Mouse (Mus musculus): ENCODE data around the gene Ifna14. TPM values are rescaled to one million over a fixed set of nuclear protein-coding genes. Genes with fewer than 3 reads are reported as not detected.

Gene Ifna14
- polyA plus RNA-seq (2014; fragmentation: Illumina TruSeq; extraction: RNeasy Lipid Tissue Mini Kit (QIAGEN cat#74804); ENCODE audit: insufficient read depth, low read depth, low replicate concordance) = not detected

GRCm38 (mm10) chr4:88571698-88572097, at the start of gene Ifna14:
Gene Ifna14 (minus strand): TSS chr4:88571798.

DNA sequence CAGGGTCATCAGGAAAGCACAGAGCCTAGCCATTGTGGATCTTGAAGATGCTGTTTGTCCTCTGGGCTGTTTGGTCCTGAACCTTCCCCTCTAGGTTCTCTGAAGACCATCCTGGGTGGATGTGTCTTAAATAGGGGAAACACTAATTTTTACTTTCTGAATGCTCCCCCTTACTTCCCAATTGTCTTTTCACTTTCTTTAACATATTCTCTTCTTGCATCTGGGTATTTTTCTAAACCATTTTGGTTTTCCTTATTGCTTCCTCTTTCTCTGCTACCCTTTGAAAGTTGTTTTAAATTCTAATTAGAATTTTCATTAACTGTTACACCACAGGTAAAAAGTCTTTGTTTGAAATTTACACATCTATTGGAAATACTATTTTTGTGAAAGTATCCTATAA, 31.7 kb upstream of the Ifna14 start, which contains the start of gene Ifna12:
TSS of gene Ifna12 (minus strand) at position 101 of the 400 bp plus-strand sequence.

GRCm38 (mm10) chr4:88592285-88592684, 20.7 kb upstream of the Ifna14 start, which contains the start of gene Ifna9:
Gene Ifna9 (minus strand): TSS chr4:88592385.

DNA sequence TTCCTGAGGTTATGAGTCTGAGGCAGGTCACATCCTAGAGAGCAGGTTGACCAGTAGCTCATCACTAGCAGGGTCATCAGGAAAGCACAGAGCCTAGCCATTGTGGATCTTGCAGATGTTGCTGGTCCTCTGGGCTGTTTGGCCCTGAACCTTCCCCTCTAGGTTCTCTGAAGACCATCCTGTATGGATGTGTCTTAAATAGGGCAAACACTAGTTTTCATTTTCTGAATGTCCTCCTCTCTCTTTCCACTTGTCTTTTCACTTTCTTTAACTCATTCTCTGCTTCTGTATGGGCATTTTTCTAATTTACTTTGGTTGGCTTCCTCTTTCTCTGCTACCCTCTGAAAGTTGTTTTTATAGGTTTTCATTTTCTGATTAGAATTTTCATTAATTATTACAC, 13.5 kb downstream of the Ifna14 start, which contains the start of gene Ifna15:
TSS of gene Ifna15 (minus strand) at position 101 of the 400 bp plus-strand sequence.

GRCm38 (mm10) chr4:88522674-88523073, 48.9 kb downstream of the Ifna14 start, which contains the start of gene Ifnb1:
Gene Ifnb1 (minus strand): TSS chr4:88522774.

Other genes starting within 250 kb of the Ifna14 start
- gene Hacd4, start 132.9 kb downstream of the Ifna14 start, polyA plus RNA-seq (2014; fragmentation: Illumina TruSeq; extraction: RNeasy Lipid Tissue Mini Kit (QIAGEN cat#74804); ENCODE audit: insufficient read depth, low read depth, low replicate concordance) = 5.1 TPM
- gene Ifnb1, start 49.0 kb downstream of the Ifna14 start, polyA plus RNA-seq (2014; fragmentation: Illumina TruSeq; extraction: RNeasy Lipid Tissue Mini Kit (QIAGEN cat#74804); ENCODE audit: insufficient read depth, low read depth, low replicate concordance) = not detected
- gene Ifna15, start 13.6 kb downstream of the Ifna14 start, polyA plus RNA-seq (2014; fragmentation: Illumina TruSeq; extraction: RNeasy Lipid Tissue Mini Kit (QIAGEN cat#74804); ENCODE audit: insufficient read depth, low read depth, low replicate concordance) = not detected
- gene Ifna9, start 20.6 kb upstream of the Ifna14 start, polyA plus RNA-seq (2014; fragmentation: Illumina TruSeq; extraction: RNeasy Lipid Tissue Mini Kit (QIAGEN cat#74804); ENCODE audit: insufficient read depth, low read depth, low replicate concordance) = not detected
- gene Ifna12, start 31.6 kb upstream of the Ifna14 start, polyA plus RNA-seq (2014; fragmentation: Illumina TruSeq; extraction: RNeasy Lipid Tissue Mini Kit (QIAGEN cat#74804); ENCODE audit: insufficient read depth, low read depth, low replicate concordance) = not detected
- not detected for gene C87499, start 62.6 kb upstream of the Ifna14 start, polyA plus RNA-seq (2014; fragmentation: Illumina TruSeq; extraction: RNeasy Lipid Tissue Mini Kit (QIAGEN cat#74804); ENCODE audit: insufficient read depth, low read depth, low replicate concordance)
- gene Ifna13, start 72.7 kb upstream of the Ifna14 start, polyA plus RNA-seq (2014; fragmentation: Illumina TruSeq; extraction: RNeasy Lipid Tissue Mini Kit (QIAGEN cat#74804); ENCODE audit: insufficient read depth, low read depth, low replicate concordance) = not detected
- not detected for gene Ifna16, start 105.1 kb upstream of the Ifna14 start, polyA plus RNA-seq (2014; fragmentation: Illumina TruSeq; extraction: RNeasy Lipid Tissue Mini Kit (QIAGEN cat#74804); ENCODE audit: insufficient read depth, low read depth, low replicate concordance)
- not detected for gene Ifna2, start 112.1 kb upstream of the Ifna14 start, polyA plus RNA-seq (2014; fragmentation: Illumina TruSeq; extraction: RNeasy Lipid Tissue Mini Kit (QIAGEN cat#74804); ENCODE audit: insufficient read depth, low read depth, low replicate concordance)
- gene Ifnab, start 119.6 kb upstream of the Ifna14 start, polyA plus RNA-seq (2014; fragmentation: Illumina TruSeq; extraction: RNeasy Lipid Tissue Mini Kit (QIAGEN cat#74804); ENCODE audit: insufficient read depth, low read depth, low replicate concordance) = not detected
- not detected for gene Gm26566, start 150.0 kb upstream of the Ifna14 start, polyA plus RNA-seq (2014; fragmentation: Illumina TruSeq; extraction: RNeasy Lipid Tissue Mini Kit (QIAGEN cat#74804); ENCODE audit: insufficient read depth, low read depth, low replicate concordance)
- gene Klhl9, start 150.7 kb upstream of the Ifna14 start, polyA plus RNA-seq (2014; fragmentation: Illumina TruSeq; extraction: RNeasy Lipid Tissue Mini Kit (QIAGEN cat#74804); ENCODE audit: insufficient read depth, low read depth, low replicate concordance) = 30.6 TPM
- not detected for gene Gm13271, start 183.1 kb upstream of the Ifna14 start, polyA plus RNA-seq (2014; fragmentation: Illumina TruSeq; extraction: RNeasy Lipid Tissue Mini Kit (QIAGEN cat#74804); ENCODE audit: insufficient read depth, low read depth, low replicate concordance)
- not detected for gene Gm13283, start 188.3 kb upstream of the Ifna14 start, polyA plus RNA-seq (2014; fragmentation: Illumina TruSeq; extraction: RNeasy Lipid Tissue Mini Kit (QIAGEN cat#74804); ENCODE audit: insufficient read depth, low read depth, low replicate concordance)
- not detected for gene Gm13290, start 202.0 kb upstream of the Ifna14 start, polyA plus RNA-seq (2014; fragmentation: Illumina TruSeq; extraction: RNeasy Lipid Tissue Mini Kit (QIAGEN cat#74804); ENCODE audit: insufficient read depth, low read depth, low replicate concordance)
- not detected for gene Gm13289, start 205.1 kb upstream of the Ifna14 start, polyA plus RNA-seq (2014; fragmentation: Illumina TruSeq; extraction: RNeasy Lipid Tissue Mini Kit (QIAGEN cat#74804); ENCODE audit: insufficient read depth, low read depth, low replicate concordance)
- gene Gm13272, start 208.1 kb upstream of the Ifna14 start, polyA plus RNA-seq (2014; fragmentation: Illumina TruSeq; extraction: RNeasy Lipid Tissue Mini Kit (QIAGEN cat#74804); ENCODE audit: insufficient read depth, low read depth, low replicate concordance) = not detected
- gene Ifnz, start 210.3 kb upstream of the Ifna14 start, polyA plus RNA-seq (2014; fragmentation: Illumina TruSeq; extraction: RNeasy Lipid Tissue Mini Kit (QIAGEN cat#74804); ENCODE audit: insufficient read depth, low read depth, low replicate concordance) = not detected
- not detected for gene Gm13276, start 213.9 kb upstream of the Ifna14 start, polyA plus RNA-seq (2014; fragmentation: Illumina TruSeq; extraction: RNeasy Lipid Tissue Mini Kit (QIAGEN cat#74804); ENCODE audit: insufficient read depth, low read depth, low replicate concordance)
- not detected for gene Gm13277, start 216.8 kb upstream of the Ifna14 start, polyA plus RNA-seq (2014; fragmentation: Illumina TruSeq; extraction: RNeasy Lipid Tissue Mini Kit (QIAGEN cat#74804); ENCODE audit: insufficient read depth, low read depth, low replicate concordance)
- gene Gm13278, start 219.8 kb upstream of the Ifna14 start, polyA plus RNA-seq (2014; fragmentation: Illumina TruSeq; extraction: RNeasy Lipid Tissue Mini Kit (QIAGEN cat#74804); ENCODE audit: insufficient read depth, low read depth, low replicate concordance) = not detected
- gene Gm13275, start 222.7 kb upstream of the Ifna14 start, polyA plus RNA-seq (2014; fragmentation: Illumina TruSeq; extraction: RNeasy Lipid Tissue Mini Kit (QIAGEN cat#74804); ENCODE audit: insufficient read depth, low read depth, low replicate concordance) = not detected
- not detected for gene Gm13279, start 225.6 kb upstream of the Ifna14 start, polyA plus RNA-seq (2014; fragmentation: Illumina TruSeq; extraction: RNeasy Lipid Tissue Mini Kit (QIAGEN cat#74804); ENCODE audit: insufficient read depth, low read depth, low replicate concordance)
- not detected for gene Gm13285, start 227.9 kb upstream of the Ifna14 start, polyA plus RNA-seq (2014; fragmentation: Illumina TruSeq; extraction: RNeasy Lipid Tissue Mini Kit (QIAGEN cat#74804); ENCODE audit: insufficient read depth, low read depth, low replicate concordance)
- gene Gm13287, start 231.5 kb upstream of the Ifna14 start, polyA plus RNA-seq (2014; fragmentation: Illumina TruSeq; extraction: RNeasy Lipid Tissue Mini Kit (QIAGEN cat#74804); ENCODE audit: insufficient read depth, low read depth, low replicate concordance) = not detected
- not detected for gene Gm13288, start 233.7 kb upstream of the Ifna14 start, polyA plus RNA-seq (2014; fragmentation: Illumina TruSeq; extraction: RNeasy Lipid Tissue Mini Kit (QIAGEN cat#74804); ENCODE audit: insufficient read depth, low read depth, low replicate concordance)
- gene Ifna7, start 244.4 kb upstream of the Ifna14 start, polyA plus RNA-seq (2014; fragmentation: Illumina TruSeq; extraction: RNeasy Lipid Tissue Mini Kit (QIAGEN cat#74804); ENCODE audit: insufficient read depth, low read depth, low replicate concordance) = not detected
- gene Ifna11, start 248.2 kb upstream of the Ifna14 start, polyA plus RNA-seq (2014; fragmentation: Illumina TruSeq; extraction: RNeasy Lipid Tissue Mini Kit (QIAGEN cat#74804); ENCODE audit: insufficient read depth, low read depth, low replicate concordance) = not detected